ENCODE assay signal across 9 mouse cellular contexts in genomic region chr12:105497894-105498293, GRCm38 (mm10). TPM values are rescaled to one million over a fixed set of nuclear protein-coding genes. Genes with fewer than 3 reads are reported as not detected.
DNase-seq lines count a peak whose midpoint lies in the region; ATAC-seq and TF ChIP-seq lines count a peak whose summit lies in the region.
"Had no signal": no experiment of that assay in that cellular context is flagged by ENCODE, and none has a peak within 500 bp of the region (broad histone marks: within the 10 kb centered on the region; RNA-seq: fewer than 3 reads in every experiment).

No protein-coding gene starts in this region.

- peak; percentile 57; the same call in 1 of the 2 replicates for TF ChIP-seq EP300 in heart, adult 2 months (IDR thresholded peaks at IDR 0.05; ENCODE audit: insufficient read depth, low read depth, low read length)

- H3K27me3 ChIP-seq in heart, adult 2 months (ENCODE audit: control insufficient read depth, insufficient read depth, low read length) = no peaks in the 10 kb centered on the region
- no peaks in the 10 kb centered on the region for H3K27me3 ChIP-seq in kidney, embryonic 14.5 days (ENCODE audit: control insufficient read depth, insufficient read depth, low read length)
- no peaks in the 10 kb centered on the region; the same call in 1 of the 2 replicates for H3K27me3 ChIP-seq in limb, embryonic 15.5 days
- H3K27me3 ChIP-seq in stomach, embryonic 16.5 days (ENCODE audit: control insufficient read depth, insufficient read depth, low read length) = no peaks in the 10 kb centered on the region

- TF ChIP-seq CTCF in heart, adult 2 months (IDR thresholded peaks at IDR 0.05) = peak; percentile 83

- intact Hi-C loops in heart, adult 2 months (cut with DNase I) = loop anchor here (1.0 to 5.0 kb wide), 3 partner anchors 87 to 224 kb away; no protein-coding TSS in a partner anchor

- H3K4me3 ChIP-seq in heart, adult 2 months = no peak overlapping the region
- H3K4me3 ChIP-seq in kidney, embryonic 14.5 days (ENCODE audit: low read length) = no peak overlapping the region
- H3K4me3 ChIP-seq in limb, embryonic 15.5 days = no peak overlapping the region
- H3K4me3 ChIP-seq in stomach, embryonic 16.5 days (replicated peaks; ENCODE audit: low read length) = no peak overlapping the region

- no peak overlapping the region for H3K27ac ChIP-seq in heart, adult 2 months
- no peak overlapping the region for H3K27ac ChIP-seq in kidney, embryonic 14.5 days (ENCODE audit: low read depth, low read length)
- H3K27ac ChIP-seq in limb, embryonic 15.5 days = no peak overlapping the region
- H3K27ac ChIP-seq in stomach, embryonic 16.5 days (ENCODE audit: low read length) = no peak overlapping the region; the same call in 1 of the 2 replicates
- H3K27ac ChIP-seq: macrophage had no signal

- TF ChIP-seq POLR2A in heart, adult 2 months (IDR thresholded peaks at IDR 0.05; ENCODE audit: insufficient read depth, low read depth, low read length) = no peak

- no peak overlapping the region for H3K9ac ChIP-seq in heart, adult 2 months (ENCODE audit: low read depth, low read length)
- no peak overlapping the region for H3K9ac ChIP-seq in kidney, embryonic 14.5 days (ENCODE audit: low read depth, low read length)
- H3K9ac ChIP-seq in limb, embryonic 15.5 days = no peak overlapping the region
- H3K9ac ChIP-seq in stomach, embryonic 16.5 days (ENCODE audit: low read length) = no peak overlapping the region

- no peaks in the 10 kb centered on the region for H3K9me3 ChIP-seq in kidney, embryonic 14.5 days (ENCODE audit: control insufficient read depth, low read length)
- H3K9me3 ChIP-seq in limb, embryonic 15.5 days = no peaks in the 10 kb centered on the region
- H3K9me3 ChIP-seq in stomach, embryonic 16.5 days (replicated peaks; ENCODE audit: control insufficient read depth, low read length) = no peaks in the 10 kb centered on the region

- no peaks in the 10 kb centered on the region for H3K36me3 ChIP-seq in heart, adult 2 months (ENCODE audit: control insufficient read depth, insufficient read depth, low read length)
- no peaks in the 10 kb centered on the region for H3K36me3 ChIP-seq in kidney, embryonic 14.5 days (ENCODE audit: control insufficient read depth, insufficient read depth, low read length)
- no peaks in the 10 kb centered on the region for H3K36me3 ChIP-seq in limb, embryonic 15.5 days
- H3K36me3 ChIP-seq in stomach, embryonic 16.5 days (ENCODE audit: control insufficient read depth, insufficient read depth, low read length) = no peaks in the 10 kb centered on the region

- no peaks in the 10 kb centered on the region for H3K79me2 ChIP-seq in heart, adult 2 months (replicated peaks; ENCODE audit: control insufficient read depth, insufficient read depth, low read length)

- no peak for ATAC-seq in cerebellum, adult (ENCODE audit: insufficient number of reproducible peaks, low FRiP score, low TSS enrichment)
- ATAC-seq in kidney, embryonic 14.5 days (ENCODE audit: low FRiP score, low TSS enrichment) = peak; percentile 43
- 0 out of 2 replicates have a peak, but pooled peaks have one; percentile 28 for ATAC-seq in limb, embryonic 15.5 days (ENCODE audit: insufficient number of reproducible peaks, low FRiP score, low TSS enrichment, low read depth)
- ATAC-seq in stomach, embryonic 16.5 days (ENCODE audit: insufficient read depth, low FRiP score) = peak; percentile 57; the same call in 1 of the 2 replicates

- no peak overlapping the region for H3K4me2 ChIP-seq in kidney, embryonic 14.5 days (replicated peaks; ENCODE audit: low read depth, low read length)
- no peak overlapping the region for H3K4me2 ChIP-seq in limb, embryonic 15.5 days
- no peak overlapping the region for H3K4me2 ChIP-seq in stomach, embryonic 16.5 days (ENCODE audit: low read depth, low read length)

- WGBS in heart, adult 2 months = 16% methylated on average over 6 of the region's 6 CpGs
- WGBS in kidney, embryonic 14.5 days = 18% methylated on average over 6 of the region's 6 CpGs
- WGBS in limb, embryonic 15.5 days = 15% methylated on average over 6 of the region's 6 CpGs
- WGBS in stomach, embryonic 16.5 days = 15% methylated on average over 6 of the region's 6 CpGs

- H3K4me1 ChIP-seq in heart, adult 2 months (ENCODE audit: control insufficient read depth, insufficient read depth, low read length) = no peaks in the 10 kb centered on the region
- peaks cover 9% of the 10 kb centered on the region for H3K4me1 ChIP-seq in kidney, embryonic 14.5 days (ENCODE audit: control insufficient read depth, insufficient read depth, low read length)
- H3K4me1 ChIP-seq in limb, embryonic 15.5 days = peaks cover 15% of the 10 kb centered on the region; the same call in 1 of the 2 replicates
- no peaks in the 10 kb centered on the region for H3K4me1 ChIP-seq in stomach, embryonic 16.5 days (ENCODE audit: control insufficient read depth, insufficient read depth, low read length)

- peak; percentile 35 for DNase-seq in cerebellum, adult 11 months
- DNase-seq in embryo, embryonic 11.5 days (ENCODE audit: low read depth, low spot score) = peak; percentile 67
- DNase-seq in heart, adult 2 months = peak; percentile 74 to 88
- DNase-seq in naive thymus-derived CD4-positive, alpha-beta T cell, adult 2 months (ENCODE audit: low read depth) = peak; percentile 8

RNA-seq across cellular contexts. Expression of gene D430019H16Rik, which starts 44.2 kb away (rescaled TPM):
- under 1 TPM; 0.14 to 0.16 TPM for total RNA-seq in heart, adult 2 months (2021)
- polyA plus RNA-seq in heart, adult 2 months (2012; rRNA removed) = 1.0 and 1.1 TPM in 2 replicates
- 2.5 and 3.1 TPM in 2 replicates for polyA plus RNA-seq in kidney, embryonic 14.5 days (2014; fragmentation: Nextera tagmentation; extraction: Ambion mirVana)
- polyA plus RNA-seq in limb, embryonic 15.5 days (2015; fragmentation: Nextera tagmentation; extraction: Ambion mirVana) = 1.4 and 2.0 TPM in 2 replicates
- 1.2 and 1.3 TPM in 2 replicates for polyA plus RNA-seq in stomach, embryonic 16.5 days (2015; fragmentation: Nextera tagmentation; extraction: Ambion mirVana)
- polyA plus RNA-seq: macrophage had no signal

Comparison
In these comparisons a context has a peak if more than half of its experiments do, and no peak if none do; other contexts are left out.
1. DNase-seq: peak in every context shown above with its lines; median percentile 81 in heart, adult 2 months; 67 in embryo, embryonic 11.5 days; 35 in cerebellum, adult 11 months; 8 in naive thymus-derived CD4-positive, alpha-beta T cell, adult 2 months.